Mouse (Mus musculus): ENCODE results near the gene Pm20d1. TPM values are rescaled to one million over a fixed set of nuclear protein-coding genes. Genes with fewer than 3 reads are reported as not detected.
"Not testable (repeated sequence)": the region's sequence is repeated elsewhere in the genome, so short reads cannot be mapped to it uniquely, and the experiment has no call there.

The Pm20d1 gene
- total RNA-seq, 2 experiments from 2014 or later = 1.3 to 1.6 TPM

DNA sequence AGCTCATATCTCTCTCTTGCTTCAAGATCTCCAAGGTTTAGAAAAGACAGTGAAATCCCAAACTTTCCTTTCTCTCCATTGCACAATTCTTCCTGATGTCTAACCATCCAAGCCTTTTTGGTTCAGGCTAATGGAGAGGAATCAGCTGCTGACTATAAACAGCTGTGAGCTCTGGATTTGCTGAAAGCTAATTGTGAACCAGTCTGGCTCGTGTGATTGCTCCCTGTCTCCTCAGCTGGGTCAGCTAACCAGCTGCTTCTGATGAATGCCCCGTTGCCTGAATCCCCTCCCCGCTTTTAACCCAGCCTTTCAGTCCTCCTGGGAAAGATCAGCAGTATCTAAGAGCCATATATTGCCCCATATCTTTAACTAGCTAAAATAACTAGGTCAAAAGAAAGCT, 2.6 kb upstream of the Pm20d1 start:
- no peak for DNase-seq

DNA sequence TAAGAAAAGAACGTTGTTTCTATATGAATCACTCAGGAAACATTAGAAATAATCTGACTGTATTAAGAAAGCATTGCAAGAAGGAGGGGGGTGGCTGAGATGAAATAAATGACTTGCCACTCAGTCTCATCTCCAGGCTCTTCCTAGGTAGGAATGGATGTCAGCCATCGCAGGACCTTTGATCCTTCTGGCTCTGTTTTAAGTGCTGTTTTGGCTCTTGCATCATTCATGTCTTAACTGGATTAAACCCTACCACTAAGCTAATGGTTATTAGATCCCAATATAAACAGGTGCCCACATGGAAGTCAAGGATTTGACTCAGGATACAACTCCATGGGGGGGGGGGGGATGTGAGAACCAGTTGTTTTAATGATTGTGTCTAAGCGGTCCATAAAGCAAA, 2.0 kb upstream of the Pm20d1 start:
- DNase-seq = no peak

DNA sequence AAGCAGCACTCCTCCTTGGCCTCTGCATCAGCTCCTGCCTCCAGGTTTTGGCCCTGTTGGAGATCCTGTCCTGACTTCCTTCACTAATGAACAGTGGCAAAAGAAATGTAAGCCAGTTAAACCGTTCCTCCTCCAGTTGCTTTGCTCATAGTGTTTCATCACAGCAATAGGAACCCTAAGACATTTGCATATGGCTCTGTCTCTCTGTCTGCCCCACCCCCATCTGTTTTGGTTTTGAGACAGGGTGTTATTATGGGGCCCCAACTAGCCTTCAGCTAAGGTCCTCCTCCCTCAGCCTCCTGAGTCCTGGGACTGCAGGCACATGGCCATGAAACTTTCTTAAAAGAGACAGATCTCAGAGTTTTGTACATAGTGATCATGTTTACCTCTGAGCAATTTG, 2.8 kb downstream of the Pm20d1 start:
- no peak for DNase-seq

DNA sequence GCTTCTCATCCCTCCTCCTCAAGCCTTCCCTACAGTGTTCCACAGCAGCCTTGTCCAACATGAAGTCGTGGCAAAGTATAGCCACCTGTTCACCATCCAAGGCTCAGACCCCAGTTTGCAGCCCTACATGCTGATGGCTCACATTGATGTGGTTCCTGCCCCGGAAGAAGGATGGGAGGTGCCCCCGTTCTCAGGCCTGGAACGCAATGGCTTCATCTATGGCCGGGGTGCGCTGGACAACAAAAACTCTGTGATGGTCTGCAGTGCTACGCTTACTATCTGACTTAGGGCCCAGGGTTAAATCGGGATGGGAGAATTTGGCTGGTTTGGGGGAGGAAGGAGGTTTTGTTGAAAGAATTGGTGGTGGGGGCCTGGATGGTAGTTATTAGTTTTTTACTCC, 3.9 kb downstream of the Pm20d1 start:
- no peak for DNase-seq

DNA sequence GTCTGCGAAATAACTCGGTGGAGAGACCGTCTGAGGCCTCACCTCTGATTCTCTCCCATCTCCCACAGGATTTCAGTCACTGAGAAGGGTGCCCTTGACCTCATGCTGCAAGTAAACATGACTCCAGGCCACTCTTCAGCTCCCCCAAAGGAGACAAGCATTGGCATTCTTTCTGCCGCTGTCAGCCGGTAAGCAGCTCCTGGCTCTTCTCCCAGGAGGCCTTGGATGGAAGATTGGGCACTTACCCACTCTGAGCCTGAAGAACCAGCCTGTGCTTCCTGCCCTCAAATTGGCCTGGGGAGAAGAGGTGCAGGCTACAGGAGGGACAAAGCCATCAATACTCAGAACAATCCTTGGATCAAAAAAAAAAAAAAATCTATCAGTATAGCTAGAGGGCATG, 5.5 kb downstream of the Pm20d1 start:
- DNase-seq = peak; percentile 25

DNA sequence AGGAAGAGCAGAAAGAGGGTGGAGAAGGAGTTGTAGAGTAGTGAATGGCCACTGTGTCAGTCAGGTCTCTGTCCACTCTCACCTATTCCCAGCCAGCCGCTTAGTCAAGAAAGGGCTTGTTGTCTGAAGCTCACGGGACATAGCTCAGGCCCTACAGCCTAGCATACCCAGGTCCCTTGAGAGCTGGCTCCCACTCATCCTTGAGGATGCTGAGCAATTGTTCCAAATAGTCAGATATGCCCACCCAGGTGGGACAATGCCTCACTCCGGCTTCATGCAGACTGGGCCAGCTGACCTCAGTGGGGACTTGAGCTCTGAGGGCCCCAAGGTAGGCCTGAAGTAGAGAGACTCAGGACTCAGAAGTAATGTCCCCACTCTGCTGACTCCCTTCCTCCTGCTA, 7.0 kb downstream of the Pm20d1 start:
- DNase-seq = no peak

DNA sequence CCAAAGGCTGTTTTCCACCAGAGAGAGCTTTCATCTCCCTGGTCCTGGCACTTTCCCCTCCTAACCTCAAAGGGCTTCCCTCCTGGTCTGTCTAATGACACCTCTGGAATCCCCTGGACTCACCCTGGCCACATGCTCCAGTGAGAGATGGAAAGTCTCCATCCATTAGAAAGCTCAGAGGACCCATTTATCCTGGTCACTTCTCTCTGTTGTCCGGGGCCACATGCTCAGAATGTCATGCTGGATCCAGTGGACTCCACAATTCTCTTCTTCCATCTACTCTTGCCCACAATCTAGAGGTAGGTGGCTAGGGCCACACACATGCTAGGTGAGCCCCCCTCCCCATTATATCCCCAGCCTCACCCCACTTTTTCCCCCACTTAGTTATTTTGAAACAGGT, 11.8 kb downstream of the Pm20d1 start:
- DNase-seq = no peak

DNA sequence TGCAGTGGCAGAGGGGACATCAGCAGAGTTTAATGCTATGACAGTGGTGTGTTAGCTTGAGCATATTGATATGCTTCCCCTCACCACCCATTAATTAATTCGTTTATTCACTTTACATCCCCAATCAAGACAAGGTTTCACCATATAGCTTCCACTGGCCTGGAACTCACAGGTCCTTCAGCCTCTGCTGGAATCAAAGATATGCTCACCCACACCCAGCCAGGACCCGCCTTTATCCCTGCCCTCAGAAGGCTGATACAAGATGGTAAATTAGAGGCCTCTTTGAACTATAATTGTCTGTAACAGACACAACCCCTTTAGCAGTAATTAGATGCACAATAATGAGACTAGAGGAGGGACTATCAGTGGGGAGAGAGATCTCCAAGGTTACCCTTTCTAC, 12.5 kb downstream of the Pm20d1 start:
- no peak for DNase-seq

DNA sequence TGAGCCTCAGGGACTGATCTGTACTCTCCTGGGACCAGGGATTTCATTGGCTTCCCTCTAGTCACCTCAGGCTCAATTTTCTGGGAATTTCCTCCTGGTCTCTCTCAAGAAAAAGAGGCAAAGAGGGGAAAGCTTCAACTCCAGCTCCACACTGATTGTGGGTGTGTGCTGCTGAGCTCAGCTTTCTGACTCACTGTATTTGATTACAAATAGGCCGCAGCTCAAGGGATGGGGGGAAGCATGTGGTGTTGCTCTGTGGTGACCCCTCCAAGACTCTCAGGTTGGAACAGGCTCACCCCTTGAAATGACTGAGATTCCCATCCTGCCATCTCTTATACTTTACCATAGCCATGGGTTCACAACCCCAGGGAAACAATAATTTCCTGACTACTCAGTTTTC, 14.2 kb downstream of the Pm20d1 start:
- no peak for DNase-seq

DNA sequence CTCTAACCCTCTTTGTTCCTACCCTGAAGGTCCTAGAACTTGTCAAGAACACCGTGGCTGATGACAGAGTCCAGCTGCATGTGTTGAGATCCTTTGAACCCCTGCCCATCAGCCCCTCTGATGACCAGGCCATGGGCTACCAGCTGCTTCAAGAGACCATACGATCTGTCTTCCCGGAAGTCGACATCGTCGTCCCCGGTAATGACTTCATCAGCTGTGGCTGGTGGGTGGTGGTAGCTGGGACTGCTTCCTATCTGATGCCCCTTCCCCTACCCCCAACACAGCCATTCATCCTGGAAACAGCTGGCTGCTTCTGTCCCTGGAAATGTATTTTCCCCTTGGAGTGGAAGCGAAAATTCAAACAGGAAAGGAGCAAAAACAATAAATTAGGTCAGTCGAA, 14.8 kb downstream of the Pm20d1 start:
- no peak for DNase-seq

DNA sequence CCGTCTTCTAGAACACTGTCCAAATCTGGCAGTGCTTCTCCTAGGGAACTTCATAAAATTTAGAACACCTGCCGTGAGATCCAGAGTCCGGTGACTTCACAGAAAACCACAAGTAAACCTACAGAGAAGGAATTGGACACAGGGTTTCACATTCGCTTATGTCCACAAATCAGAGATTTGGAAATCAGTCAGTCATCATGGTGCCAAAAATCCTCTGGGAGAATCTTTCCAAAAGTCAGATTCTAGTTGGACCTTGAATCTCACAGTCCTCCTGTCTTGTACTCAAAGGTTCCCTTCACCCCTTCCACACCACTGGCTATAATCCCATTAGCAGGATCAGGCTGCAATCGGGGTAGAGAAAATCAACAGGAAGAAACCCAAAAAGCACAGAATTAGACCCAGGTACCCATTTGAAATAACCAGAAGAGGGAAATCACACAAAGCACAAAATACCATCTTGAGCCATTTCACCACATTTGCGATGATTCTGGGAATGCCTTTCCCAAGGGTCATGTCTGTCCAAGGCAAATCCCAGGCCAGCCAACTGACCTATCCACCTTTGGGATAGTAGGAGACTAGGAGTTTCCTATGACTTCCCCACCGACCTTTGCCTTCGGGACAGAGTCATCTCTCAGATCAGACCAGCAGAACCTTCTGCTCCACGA, 15.6 kb downstream of the Pm20d1 start:
- DNase-seq = no peak

DNA sequence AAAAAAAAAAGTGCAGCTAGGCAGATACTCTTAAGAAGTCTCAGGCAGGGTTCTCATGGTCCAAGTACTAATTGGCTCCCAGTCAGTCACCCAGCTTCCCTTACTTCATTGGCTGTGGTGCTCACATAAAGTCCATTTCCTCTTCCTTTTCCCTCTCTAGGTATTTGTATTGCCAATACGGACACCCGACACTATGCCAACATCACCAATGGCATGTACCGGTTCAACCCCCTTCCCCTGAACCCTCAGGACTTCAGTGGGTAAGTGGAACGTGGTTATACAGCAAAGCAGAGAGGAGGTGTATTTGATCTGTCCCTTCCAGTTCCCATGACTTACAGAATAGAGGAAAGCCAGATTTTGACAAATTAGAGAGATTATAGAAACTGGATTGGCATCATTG, 16.6 kb downstream of the Pm20d1 start:
- DNase-seq = no peak

DNA sequence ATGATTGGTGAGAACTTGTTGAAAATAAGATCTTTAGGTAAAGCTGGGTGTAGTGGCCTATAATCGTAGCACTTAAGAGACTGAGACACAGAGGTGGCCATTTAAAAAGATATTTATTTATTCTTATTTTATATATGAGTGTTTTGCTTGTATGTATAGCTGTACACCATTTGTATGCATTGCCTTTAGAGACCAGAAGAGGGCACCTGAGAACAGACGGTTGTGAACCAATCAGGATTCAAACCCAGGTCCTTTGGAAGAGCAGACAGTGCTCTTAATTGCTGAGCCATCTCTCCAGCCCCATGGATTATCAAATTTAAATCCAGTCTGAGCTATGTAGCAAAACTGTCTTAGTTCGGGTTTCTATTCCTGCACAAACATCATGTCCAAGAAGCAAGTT, 17.0 kb downstream of the Pm20d1 start:
- DNase-seq = no peak

DNA sequence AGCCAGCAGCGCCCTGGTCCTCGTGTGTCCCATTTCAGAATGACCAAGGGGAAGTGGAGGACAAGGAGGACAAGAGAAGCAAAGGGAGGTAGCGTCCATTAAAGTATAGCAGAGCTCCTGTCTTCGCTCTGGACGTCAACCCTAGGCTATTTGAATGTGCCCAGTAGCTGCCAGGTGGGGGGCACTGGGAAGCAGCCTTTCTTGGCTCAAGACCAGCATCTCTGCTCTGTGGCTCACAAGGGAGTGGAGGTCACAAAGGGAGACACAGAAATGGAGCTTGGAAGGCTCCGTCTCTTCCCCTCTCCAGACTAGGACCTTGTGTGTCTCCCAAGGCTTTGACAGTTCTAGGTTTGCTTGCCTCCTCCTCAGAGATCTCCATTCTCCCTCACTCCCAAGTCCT, 19.7 kb downstream of the Pm20d1 start:
- DNase-seq = no peak

DNA sequence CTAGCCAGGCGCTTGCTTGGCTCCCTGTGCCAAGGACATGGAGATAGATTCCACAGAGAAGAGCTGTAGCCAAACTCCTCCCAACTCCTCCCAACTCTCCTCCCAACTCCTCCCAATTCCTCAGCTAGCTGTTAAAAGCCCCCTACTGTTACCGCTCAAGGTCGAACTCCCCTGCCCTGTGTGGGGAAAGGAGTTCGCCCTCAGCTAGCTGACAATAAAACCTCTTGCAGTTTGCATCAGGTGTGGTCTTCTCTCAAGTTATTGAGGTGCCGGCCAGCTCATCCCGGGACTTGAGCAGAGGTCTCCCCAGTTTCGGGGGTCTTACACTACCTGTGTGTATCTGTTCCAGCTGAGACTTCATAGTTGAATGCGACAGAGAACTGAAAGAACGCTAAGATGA, 23.2 kb downstream of the Pm20d1 start:
- DNase-seq = not testable (repeated sequence)

DNA sequence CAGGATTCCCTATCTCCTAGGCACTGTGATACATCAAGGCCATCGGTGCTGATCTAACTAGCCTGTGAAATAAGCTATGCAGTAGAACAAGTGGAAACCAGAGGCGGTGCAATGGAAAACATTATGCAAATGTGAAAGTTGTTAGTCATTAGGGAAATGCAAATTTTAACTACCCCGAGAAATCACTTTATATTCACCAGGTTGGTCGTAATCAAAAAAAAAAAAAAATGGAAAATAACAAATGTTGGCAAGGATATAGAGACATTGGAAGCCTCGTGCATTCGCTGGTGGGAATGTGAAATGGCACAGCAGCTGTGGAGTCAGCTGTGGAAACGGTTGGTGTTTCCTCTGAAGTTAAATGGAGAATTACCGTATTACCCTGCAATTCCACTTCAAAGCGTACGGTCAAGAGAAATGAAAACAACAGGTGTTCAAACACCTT, 23.7 kb downstream of the Pm20d1 start:
- no peak for DNase-seq

DNA sequence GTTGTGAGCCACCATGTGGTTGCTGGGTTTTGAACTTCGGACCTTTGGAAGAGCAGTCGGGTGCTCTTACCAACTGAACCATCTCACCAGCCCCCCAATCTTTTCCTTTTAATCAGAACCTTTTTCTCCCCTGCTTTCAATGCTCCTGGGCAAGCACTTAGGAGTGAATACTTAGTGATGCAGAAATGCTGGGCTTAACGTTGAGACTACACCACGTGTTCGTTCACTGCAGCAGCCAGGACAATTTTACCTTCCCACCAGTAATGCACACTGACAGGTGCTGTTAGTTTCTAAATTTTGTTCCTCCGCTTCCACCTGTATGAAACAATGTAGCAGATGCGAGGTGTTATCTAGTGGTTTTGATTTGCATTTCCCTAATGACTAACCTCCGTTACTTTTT, 25.1 kb downstream of the Pm20d1 start:
- DNase-seq = no peak

DNA sequence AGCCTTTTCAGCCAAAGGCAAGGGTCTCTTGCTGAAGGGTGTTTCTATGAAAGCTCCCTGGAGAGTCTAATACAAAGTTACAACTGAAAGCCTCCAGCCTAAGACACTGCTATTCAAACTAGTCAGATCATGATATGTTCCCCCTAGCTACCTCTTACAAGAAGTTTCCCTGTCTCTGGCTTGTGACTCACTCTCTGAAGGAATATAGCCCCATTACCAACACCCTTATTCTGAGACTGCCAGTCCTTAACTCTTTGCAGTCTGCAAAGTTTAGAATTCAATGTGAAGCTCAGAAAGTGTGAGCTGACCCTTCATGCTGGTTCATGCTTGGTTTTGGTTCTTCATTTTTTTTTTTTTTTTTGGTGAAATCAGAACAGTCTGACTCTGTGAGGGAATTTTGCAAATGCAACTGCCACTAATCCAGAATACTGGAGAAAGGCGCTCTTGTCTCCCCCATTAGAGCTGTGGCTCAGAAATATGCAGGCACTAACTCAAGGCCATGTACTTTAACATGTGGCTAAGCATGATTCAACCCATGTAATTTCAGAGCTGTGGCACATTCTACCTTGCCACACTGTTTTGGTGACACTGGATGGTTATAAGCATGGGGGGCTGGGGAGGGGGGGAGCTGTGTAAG, 25.8 kb downstream of the Pm20d1 start:
- no peak for DNase-seq

DNA sequence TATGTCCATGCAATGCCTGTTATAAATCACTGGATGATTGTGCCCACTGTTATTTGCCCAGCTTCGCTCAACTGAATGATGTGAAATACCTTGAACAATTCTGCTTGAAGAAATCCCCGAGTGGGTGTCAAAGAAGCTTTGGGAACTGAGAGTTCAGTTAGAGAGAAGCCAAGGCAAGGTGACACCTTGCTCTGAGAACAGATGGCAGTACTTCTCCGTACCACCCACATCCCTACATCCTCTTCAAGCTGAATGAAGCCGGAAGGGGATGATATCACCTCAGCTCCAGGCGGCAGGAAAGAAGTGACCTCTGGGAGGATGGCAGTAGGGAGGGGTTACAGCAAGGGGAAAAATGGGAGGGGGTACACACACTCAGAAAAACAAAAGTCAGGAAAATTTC, 26.4 kb downstream of the Pm20d1 start:
- no peak for DNase-seq

DNA sequence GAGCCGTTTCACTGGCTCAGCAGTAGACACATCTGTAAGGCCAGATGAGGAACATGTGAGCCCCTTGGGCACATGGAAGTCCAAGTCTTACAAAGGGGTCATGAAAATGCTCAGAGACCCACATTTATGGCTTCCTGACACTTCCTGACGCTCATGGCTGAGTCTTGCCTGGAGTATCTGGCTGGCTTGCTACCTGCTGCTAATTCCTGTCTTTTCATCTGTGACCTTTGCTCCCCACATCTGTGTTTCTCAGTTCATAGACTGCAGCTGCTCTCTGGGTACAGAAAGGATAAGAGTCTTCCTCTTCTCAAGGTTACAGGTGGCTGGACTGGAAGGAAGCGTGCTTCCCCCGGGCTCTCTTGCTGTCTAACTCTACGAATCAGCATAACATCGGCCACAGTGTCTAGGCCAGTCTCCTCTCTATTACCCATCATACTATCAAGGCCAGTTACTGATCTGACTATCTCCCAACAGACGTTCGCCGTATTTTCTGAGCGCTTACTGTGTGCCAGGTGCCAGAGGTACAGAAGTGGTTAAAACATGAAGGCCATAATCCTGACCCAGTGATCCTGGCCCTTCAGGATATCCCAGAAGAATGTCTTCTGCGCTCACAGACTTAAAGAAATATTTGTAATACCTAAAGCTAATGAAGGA, 27.5 kb downstream of the Pm20d1 start:
- no peak for DNase-seq

DNA sequence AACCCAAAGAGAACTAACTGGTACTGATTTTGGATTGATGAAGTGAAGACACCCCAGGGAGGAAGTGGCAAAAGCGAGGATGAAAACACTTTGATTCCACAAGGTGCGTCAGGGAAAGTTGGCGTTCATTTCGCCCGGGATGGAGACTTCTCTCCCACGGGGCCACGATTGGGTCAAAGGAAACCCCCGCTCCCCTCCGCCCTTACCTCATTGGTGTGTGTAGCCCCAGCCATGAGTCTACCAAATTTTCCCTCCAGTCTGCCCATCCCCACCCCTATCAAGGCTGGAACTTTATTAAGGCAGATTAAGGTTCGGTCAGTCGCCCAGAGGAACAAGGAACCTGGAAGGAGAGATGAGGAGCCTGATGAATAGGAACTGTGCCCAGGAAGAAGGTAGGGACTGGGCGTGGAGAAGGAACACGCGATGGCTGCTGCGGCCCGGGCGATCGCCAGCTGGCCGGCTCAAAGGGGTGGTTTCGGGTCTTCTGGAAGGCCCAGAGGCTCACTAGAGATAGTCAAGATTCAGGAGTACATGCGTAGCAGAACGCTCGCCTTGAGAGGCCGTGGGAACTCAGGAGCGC, 30.1 kb downstream of the Pm20d1 start, which contains the start of gene Slc41a1:
Gene Slc41a1 (plus strand): TSS at position 287 of the 580 bp plus-strand sequence.
- DNase-seq = no peak

DNA sequence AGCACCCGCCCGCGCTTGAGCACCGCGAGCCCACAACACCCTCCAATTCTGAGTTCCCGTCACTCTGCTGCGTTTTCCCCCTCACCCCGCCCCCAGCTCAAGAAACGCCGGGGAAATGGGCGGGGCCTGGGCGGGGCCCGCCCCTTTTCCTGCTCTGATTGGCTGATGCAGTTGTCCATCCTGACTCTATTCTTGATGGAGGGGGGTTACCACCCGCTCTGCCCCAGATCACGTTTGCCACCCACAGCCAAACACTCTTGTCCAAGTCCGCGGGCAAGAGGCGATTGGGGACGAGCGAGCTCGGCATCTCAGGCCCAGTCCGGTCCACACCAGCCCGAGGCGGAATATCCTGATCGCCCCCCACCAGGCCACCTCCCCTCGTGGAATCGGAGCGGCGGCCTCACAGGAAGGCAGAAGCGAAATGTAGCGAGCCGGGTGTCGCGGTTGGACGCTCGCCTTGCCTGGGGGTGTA, 30.6 kb downstream of the Pm20d1 start:
- DNase-seq = peak; percentile 93

All from gastrocnemius, postnatal 10 days (tissue).